Mouse (Mus musculus) fat pad, adult 2 months (tissue): ENCODE measurements around the gene Mylk2.

Experiments
- DNase-seq: peaks from one replicate; pipeline ENCODE4 v3.0.0-alpha.2; 2011; ENCODE audit warnings: low read depth, low spot score; ENCODE audit errors: extremely low read depth

Gene Mylk2

GRCm38 (mm10) chr2:152942898-152943515 is 31.9 kb downstream of the Mylk2 start:
- DNase-seq: no peak

GRCm38 (mm10) chr2:152943568-152943967 is 32.4 kb downstream of the Mylk2 start:
- no peak for DNase-seq

GRCm38 (mm10) chr2:152944013-152944412 is 32.9 kb downstream of the Mylk2 start:
- DNase-seq: no peak

GRCm38 (mm10) chr2:152947098-152947497 is 35.9 kb downstream of the Mylk2 start:
- no peak for DNase-seq

- no peak for DNase-seq
These were observed 37.4 kb downstream of the Mylk2 start for GRCm38 (mm10) chr2:152948438-152949020.

GRCm38 (mm10) chr2:152950358-152951064 is 39.4 kb downstream of the Mylk2 start:
- DNase-seq: no peak

- no peak for DNase-seq
These were observed 40.1 kb downstream of the Mylk2 start, which contains the start of gene Dusp15 for GRCm38 (mm10) chr2:152951065-152951849. TSS of gene Dusp15 (minus strand) at chr2:152951698.

- no peak for DNase-seq
These were observed 40.9 kb downstream of the Mylk2 start for GRCm38 (mm10) chr2:152951850-152952720.

- DNase-seq: no peak
These were observed 47.0 kb downstream of the Mylk2 start for GRCm38 (mm10) chr2:152958116-152958515.

GRCm38 (mm10) chr2:152962091-152962793 is 51.1 kb downstream of the Mylk2 start, which contains the start of gene Ttll9:
TSS of gene Ttll9 (plus strand) at chr2:152962485.
- DNase-seq: no peak

- no peak for DNase-seq
These were observed 54.4 kb downstream of the Mylk2 start for GRCm38 (mm10) chr2:152965555-152965954.
